Mouse (Mus musculus): ENCODE results near the gene Arl10. TPM values are rescaled to one million over a fixed set of nuclear protein-coding genes. Genes with fewer than 3 reads are reported as not detected.
A peak's percentile ranks its signal among the peaks of the same experiment; 100 is the strongest.

Gene Arl10
- total RNA-seq, 2 experiments from 2014 or later = 35.9 to 38.7 TPM

GRCm38 (mm10) chr13:54582126-54582525, 7.3 kb downstream of the Arl10 start:
- DNase-seq (ENCODE audit: low spot score in 2 of 2) = no peak

- DNase-seq (ENCODE audit: low spot score in 2 of 2) = no peak
Measured at GRCm38 (mm10) chr13:54582860-54583259, 8.0 kb downstream of the Arl10 start.

- DNase-seq (ENCODE audit: low spot score in 2 of 2) = no peak
Measured at GRCm38 (mm10) chr13:54585831-54586230, 11.0 kb downstream of the Arl10 start.

GRCm38 (mm10) chr13:54589414-54589995, 14.7 kb downstream of the Arl10 start:
- peak in 1 of 2 experiments; percentile 28 for DNase-seq (ENCODE audit: low spot score in 2 of 2)

DNA sequence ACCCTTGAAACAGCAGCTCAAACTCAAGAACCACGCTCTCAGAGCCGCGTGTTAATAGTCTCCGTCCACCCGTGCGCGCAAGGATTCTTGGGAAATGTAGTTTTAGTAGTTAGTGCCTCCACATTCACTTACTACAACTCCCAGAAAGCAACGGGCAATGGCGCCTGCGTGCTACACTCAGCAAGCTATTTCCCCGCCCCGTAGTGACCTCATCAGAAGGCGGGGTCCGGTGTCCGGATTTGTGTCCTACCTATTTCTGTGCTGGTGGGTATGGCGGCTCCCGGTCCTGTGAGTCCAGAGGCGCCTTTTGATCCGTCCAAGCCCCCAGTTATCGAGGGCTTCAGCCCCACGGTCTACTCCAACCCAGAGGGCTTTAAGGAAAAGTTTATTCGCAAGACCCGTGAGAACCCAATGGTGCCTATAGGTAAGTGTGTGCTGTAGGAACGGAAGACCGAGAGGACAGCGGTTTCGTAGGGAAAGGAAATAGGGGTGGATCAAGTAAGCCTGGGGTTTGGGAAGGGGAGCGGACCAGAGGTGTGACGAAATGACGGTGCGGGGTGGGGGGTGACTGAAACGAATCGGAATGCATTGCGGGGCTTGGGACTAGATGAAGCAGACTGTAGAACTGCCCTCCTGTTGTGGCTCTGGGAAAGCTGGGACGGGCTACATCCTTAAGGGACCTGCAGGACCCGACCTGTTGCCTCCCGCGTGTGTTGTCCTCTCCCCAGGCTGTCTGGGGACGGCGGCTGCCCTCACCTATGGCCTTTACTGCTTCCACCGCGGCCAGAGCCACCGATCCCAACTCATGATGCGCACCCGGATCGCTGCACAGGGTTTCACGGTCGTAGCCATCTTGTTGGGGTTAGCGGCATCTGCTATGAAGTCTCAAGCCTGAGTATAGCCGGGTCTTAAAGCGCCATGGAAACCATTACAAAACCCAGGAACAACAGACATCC, 15.5 kb downstream of the Arl10 start, which contains the start of the genes Nop16 and Higd2a:
Nop16 (minus strand) TSS at position 95 of the 956 bp plus-strand sequence.
Higd2a (plus strand) TSS at position 212 of the 956 bp plus-strand sequence.
- peak; percentile 96 to 99 for DNase-seq (ENCODE audit: low spot score in 2 of 2)

GRCm38 (mm10) chr13:54591776-54592356, 17.1 kb downstream of the Arl10 start:
- no peak for DNase-seq (ENCODE audit: low spot score in 2 of 2)

- DNase-seq (ENCODE audit: low spot score in 2 of 2) = peak in 1 of 2 experiments; percentile 36
Measured at GRCm38 (mm10) chr13:54593617-54594016, 18.8 kb downstream of the Arl10 start.

GRCm38 (mm10) chr13:54596107-54596690, 21.4 kb downstream of the Arl10 start:
- no peak for DNase-seq (ENCODE audit: low spot score in 2 of 2)

GRCm38 (mm10) chr13:54596870-54597269, 22.1 kb downstream of the Arl10 start:
- DNase-seq (ENCODE audit: low spot score in 2 of 2) = no peak

- DNase-seq (ENCODE audit: low spot score in 2 of 2) = no peak
Measured at GRCm38 (mm10) chr13:54598622-54599143, 23.9 kb downstream of the Arl10 start.

DNA sequence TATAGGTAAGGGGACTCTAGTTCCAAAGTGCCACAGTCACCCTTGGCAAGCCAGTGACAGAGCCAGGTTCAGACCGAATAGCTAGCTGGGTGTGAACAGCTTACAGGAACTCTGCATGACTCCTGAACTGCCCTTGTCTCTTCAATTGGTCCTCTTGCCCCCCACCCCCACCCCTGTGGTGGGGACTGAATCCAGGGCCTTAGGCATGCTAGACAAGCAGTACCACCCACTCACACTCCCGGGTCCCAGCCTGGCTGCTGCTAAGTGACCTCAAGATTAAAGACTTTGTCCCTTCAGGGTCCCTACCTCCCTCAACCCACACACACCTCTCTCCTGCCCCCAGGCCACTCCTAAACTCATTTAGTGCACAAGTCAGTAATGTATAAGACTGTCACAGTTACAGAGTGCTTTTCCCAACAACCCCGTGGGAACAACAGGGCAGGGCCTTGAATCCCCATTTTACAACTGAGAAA, 27.9 kb downstream of the Arl10 start:
- no peak for DNase-seq (ENCODE audit: low spot score in 2 of 2)

DNA sequence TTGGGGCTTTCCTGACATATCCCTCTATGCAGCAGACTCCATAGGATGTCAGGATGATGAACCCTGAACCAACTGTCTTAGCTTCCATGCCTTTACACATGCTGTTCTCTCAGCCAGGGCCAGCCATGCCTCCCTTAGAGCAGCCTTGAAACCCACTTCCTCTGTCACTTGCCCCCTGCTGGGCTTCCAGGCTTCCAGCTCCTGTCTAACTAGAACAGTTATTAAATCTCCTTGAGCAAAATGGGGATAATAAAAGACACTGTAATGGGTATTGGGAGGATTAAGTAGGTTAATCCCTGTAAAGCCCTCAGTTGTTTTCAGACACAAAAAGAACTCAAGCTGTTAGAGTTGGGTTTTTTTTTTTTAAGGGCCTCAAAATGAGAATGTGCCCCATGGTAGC, 28.7 kb downstream of the Arl10 start:
- no peak for DNase-seq (ENCODE audit: low spot score in 2 of 2)

- no peak for DNase-seq (ENCODE audit: low spot score in 2 of 2)
Measured at GRCm38 (mm10) chr13:54604221-54604620, 29.4 kb downstream of the Arl10 start.

- DNase-seq (ENCODE audit: low spot score in 2 of 2) = no peak
Measured at GRCm38 (mm10) chr13:54605426-54605825, 30.6 kb downstream of the Arl10 start.

- no peak for DNase-seq (ENCODE audit: low spot score in 2 of 2)
Measured at GRCm38 (mm10) chr13:54607204-54607603, 32.4 kb downstream of the Arl10 start.

DNA sequence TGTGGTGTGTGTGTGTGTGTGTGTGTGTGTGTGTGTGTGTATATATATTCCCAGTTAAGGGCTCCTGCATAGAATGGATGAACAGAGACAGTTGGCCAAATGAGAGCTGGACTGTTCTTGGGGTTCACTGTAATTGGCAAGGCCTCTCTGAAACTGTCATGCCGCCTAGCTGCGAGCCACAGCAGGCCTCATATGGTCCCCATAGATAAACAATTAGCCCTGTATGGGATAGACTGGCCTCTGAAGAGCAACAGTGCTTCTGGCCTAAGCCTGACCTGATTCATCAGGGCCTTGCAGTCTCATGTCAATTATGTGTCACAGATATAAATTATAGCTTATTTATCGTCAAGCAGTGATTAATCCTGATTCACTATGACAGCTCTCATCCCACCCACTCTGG, 33.2 kb downstream of the Arl10 start:
- no peak for DNase-seq (ENCODE audit: low spot score in 2 of 2)

DNA sequence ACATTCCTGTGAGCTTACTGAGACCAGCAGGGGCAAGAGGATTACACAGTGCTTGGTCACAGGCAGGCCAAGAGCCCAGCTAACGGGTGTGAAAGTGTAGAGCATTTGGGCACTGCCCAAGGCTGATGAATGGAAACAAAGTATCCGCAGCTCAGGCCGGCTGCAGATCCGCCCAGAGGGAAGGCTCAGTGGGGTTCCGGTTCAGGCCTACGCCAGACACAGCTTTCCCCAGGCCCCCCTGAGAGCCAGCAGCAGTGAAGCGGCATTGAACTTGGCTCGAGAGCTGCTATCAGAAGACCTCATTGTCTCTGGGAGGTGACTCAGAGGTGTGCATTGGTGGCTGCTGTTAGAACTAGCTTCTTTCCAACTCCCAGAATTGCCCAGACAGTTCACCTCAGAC, 33.9 kb downstream of the Arl10 start:
- DNase-seq (ENCODE audit: low spot score in 2 of 2) = peak in 1 of 2 experiments; percentile 44

GRCm38 (mm10) chr13:54609301-54609700, 34.5 kb downstream of the Arl10 start:
- DNase-seq (ENCODE audit: low spot score in 2 of 2) = no peak

DNA sequence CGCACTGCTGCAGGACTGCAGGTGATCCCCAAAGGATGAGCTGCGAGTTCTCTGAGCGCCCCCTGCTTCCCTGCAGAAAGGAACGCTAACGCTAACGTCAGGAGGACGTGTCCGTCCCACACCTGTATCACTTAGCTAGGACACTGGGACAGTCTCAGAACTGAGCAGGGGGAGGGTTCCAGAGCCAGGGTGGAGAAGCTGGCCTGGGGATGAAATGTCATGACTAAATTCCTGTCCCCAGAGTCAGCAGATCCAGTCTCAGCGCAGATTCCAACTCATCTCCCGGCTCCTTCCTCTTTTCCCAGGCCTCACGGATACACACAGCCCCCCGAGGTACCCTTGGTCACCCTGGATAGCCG, 35.8 kb downstream of the Arl10 start:
- peak in 1 of 2 experiments; percentile 40 for DNase-seq (ENCODE audit: low spot score in 2 of 2)

DNA sequence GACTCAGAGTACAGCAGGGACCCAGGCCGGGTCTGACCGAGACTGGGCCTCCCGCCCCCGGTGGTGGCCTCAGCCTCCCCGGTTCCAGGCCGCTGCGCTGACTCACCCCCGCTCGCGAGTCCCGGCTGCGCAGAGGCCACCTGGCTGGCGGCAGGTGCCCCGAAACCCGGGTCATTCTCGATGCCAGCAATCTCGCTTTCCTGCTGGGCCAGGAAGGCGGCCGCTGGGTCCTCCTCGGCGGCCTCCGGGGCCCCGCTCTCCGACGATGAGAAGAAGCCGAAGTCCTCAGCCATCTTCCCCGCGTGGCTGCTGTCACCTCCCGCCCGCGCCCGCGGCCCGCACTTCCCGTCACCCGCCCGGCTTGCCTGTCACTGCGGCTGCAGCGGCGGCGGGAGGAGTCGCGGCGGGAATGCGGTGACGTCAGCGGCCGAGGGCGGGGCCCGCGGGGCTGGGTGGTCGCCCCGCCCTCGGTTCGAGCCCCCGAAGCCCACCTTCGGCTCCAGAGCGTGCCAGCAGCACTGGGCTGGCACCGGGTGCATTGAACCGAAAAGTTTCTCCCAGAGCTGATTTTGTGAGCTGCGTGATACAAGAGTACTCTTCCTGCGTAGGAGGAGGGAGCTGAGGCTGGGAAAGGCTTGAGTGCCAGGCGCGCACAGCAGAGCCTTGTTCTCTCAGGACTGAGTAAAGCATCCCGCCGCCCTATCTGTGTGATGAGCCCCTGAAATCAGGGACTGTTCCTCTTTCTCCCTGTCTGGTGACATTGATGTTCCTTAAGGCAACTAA, 36.3 kb downstream of the Arl10 start, which contains the start of gene Cltb:
Cltb (minus strand) TSS at position 373 of the 783 bp plus-strand sequence.
- peak; percentile 87 to 90 for DNase-seq (ENCODE audit: low spot score in 2 of 2)

Measured in layer of hippocampus, adult 18-20 months (tissue).